Mouse (Mus musculus) neural tube, embryonic 11.5 days (tissue): Measurements from ENCODE around the gene Gm49339. TPM values are rescaled to one million over a fixed set of nuclear protein-coding genes. Genes with fewer than 3 reads are reported as not detected.
"Not testable (repeated sequence)": the region's sequence is repeated elsewhere in the genome, so short reads cannot be mapped to it uniquely, and the experiment has no call there.

Experiments
- ATAC-seq: fragments of 200-750 bp; cut with Nextera tagmentation; 2 replicates; pipeline ENCODE4 v1.8.0; 2017; ENCODE audit warnings: moderate number of reproducible peaks, mild to moderate bottlenecking, moderate TSS enrichment, moderate library complexity; ENCODE audit not compliant: insufficient read depth, low FRiP score, low TSS enrichment
- DNase-seq: peaks from one replicate; pipeline ENCODE4 v3.0.0-alpha.2; 2015; ENCODE audit warnings: low spot score
- H3K27ac ChIP-seq: fragments of 300-500 bp; sonication (generic); 2 replicates; pipeline ENCODE4 v1.5.1; 2014; ENCODE audit warnings: low read depth, mild to moderate bottlenecking, low read length
- H3K27me3 ChIP-seq: fragments of 300-500 bp; sonication (generic); 2 replicates; pipeline ENCODE4 v1.6.1; 2014; ENCODE audit warnings: mild to moderate bottlenecking, low read length, mixed read lengths; ENCODE audit not compliant: control insufficient read depth, insufficient read depth
- H3K36me3 ChIP-seq: fragments of 300-500 bp; sonication (generic); 2 replicates; pipeline ENCODE4 v1.6.1; 2014; ENCODE audit warnings: mild to moderate bottlenecking, low read length, moderate library complexity, mixed read lengths; ENCODE audit not compliant: control insufficient read depth, insufficient read depth
- H3K4me1 ChIP-seq: fragments of 300-500 bp; sonication (generic); 2 replicates; pipeline ENCODE4 v1.6.1; 2014; ENCODE audit warnings: low read length, mixed read lengths; ENCODE audit not compliant: control insufficient read depth, insufficient read depth
- H3K4me2 ChIP-seq: fragments of 300-500 bp; sonication (generic); 2 replicates; pipeline ENCODE4 v1.6.1; 2014; ENCODE audit warnings: low read depth, mild to moderate bottlenecking, moderate library complexity
- H3K4me3 ChIP-seq: fragments of 300-500 bp; sonication (generic); 2 replicates; pipeline ENCODE4 v1.5.1; 2014; ENCODE audit warnings: low read depth, low read length
- H3K9ac ChIP-seq: fragments of 300-500 bp; sonication (generic); 2 replicates; pipeline ENCODE4 v1.6.1; 2014; ENCODE audit warnings: mild to moderate bottlenecking, low read length
- H3K9me3 ChIP-seq: fragments of 300-500 bp; sonication (generic); 2 replicates; pipeline ENCODE4 v1.6.1; 2016; ENCODE audit warnings: low read length; ENCODE audit not compliant: control insufficient read depth
- WGBS: fragments of 180-500 bp; shearing (Covaris S2); extraction: QIAGEN DNeasy Blood & Tissue Kit; methylation state at CpG from one replicate; pipeline ENCODE4 v1.1.7; 2014; 5-methylcytosine and 5-hydroxymethylcytosine counted together
- polyA plus RNA-seq: library from polyadenylated mRNA; unstranded; fragments of >200 nt; fragmentation: Nextera tagmentation; extraction: Ambion mirVana; gene quantifications from 2 replicates; pipeline ENCODE4 v1.2.1, GENCODE M21; 2014

The Gm49339 gene
- polyA plus RNA-seq, result 0.62 TPM in 1 of 2 replicates, not detected in the other

GRCm38 (mm10) chr10:51480397-51480796 lies at the start of gene Gm49339, which contains the start of gene Lilr4b:
Gm49339 (plus strand) TSS chr10:51480612.
Lilr4b (plus strand) TSS chr10:51480632.
- not testable (repeated sequence) for H3K9ac ChIP-seq, ATAC-seq, H3K4me3 ChIP-seq, H3K36me3 ChIP-seq, H3K4me1 ChIP-seq, H3K27ac ChIP-seq, H3K27me3 ChIP-seq, DNase-seq, H3K9me3 ChIP-seq, H3K4me2 ChIP-seq
- WGBS, result 91% methylated on average over 1 of the region's 3 CpGs

- no peak for DNase-seq
- no peak for ATAC-seq
- H3K4me2 ChIP-seq, result no peak overlapping the region
Observed at GRCm38 (mm10) chr10:51432940-51433339, 47.5 kb upstream of the Gm49339 start.

GRCm38 (mm10) chr10:51435684-51436083 lies 44.7 kb upstream of the Gm49339 start:
- Histone ChIP-seq H3K4me2 (no peak overlapping the region), H3K27ac (no peak overlapping the region)
- DNase-seq, result no peak

More at GRCm38 (mm10) chr10:51432940-51433339, 47.5 kb upstream of the Gm49339 start:
- no peak overlapping the region for H3K9ac ChIP-seq
- no peak overlapping the region for H3K27ac ChIP-seq
- no peak overlapping the region for H3K4me3 ChIP-seq
- no peaks in the 10 kb centered on the region for H3K36me3 ChIP-seq
- H3K27me3 ChIP-seq, result no peaks in the 10 kb centered on the region
- no peaks in the 10 kb centered on the region for H3K4me1 ChIP-seq
- no peaks in the 10 kb centered on the region for H3K9me3 ChIP-seq

GRCm38 (mm10) chr10:51451610-51452009 lies 28.8 kb upstream of the Gm49339 start:
- no peak overlapping the region for H3K9ac ChIP-seq
- ATAC-seq (no peak), DNase-seq (no peak)
- no peak overlapping the region for H3K27ac ChIP-seq
- H3K27me3 ChIP-seq, result no peaks in the 10 kb centered on the region
- H3K4me2 ChIP-seq, result no peak overlapping the region
- no peak overlapping the region for H3K4me3 ChIP-seq
- no peaks in the 10 kb centered on the region for H3K9me3 ChIP-seq
- WGBS, result 81% methylated on average over 4 of the region's 4 CpGs
- H3K4me1 ChIP-seq, result no peaks in the 10 kb centered on the region
- H3K36me3 ChIP-seq, result no peaks in the 10 kb centered on the region

More at GRCm38 (mm10) chr10:51435684-51436083, 44.7 kb upstream of the Gm49339 start:
- Histone ChIP-seq H3K4me1 (no peaks in the 10 kb centered on the region), H3K9ac (no peak overlapping the region), H3K4me3 (no peak overlapping the region), H3K9me3 (no peaks in the 10 kb centered on the region), H3K27me3 (no peaks in the 10 kb centered on the region), H3K36me3 (no peaks in the 10 kb centered on the region)
- no peak for ATAC-seq
- 82% methylated on average over 3 of the region's 3 CpGs for WGBS

- H3K4me3 ChIP-seq, result no peak overlapping the region
- no peak overlapping the region for H3K9ac ChIP-seq
- H3K27ac ChIP-seq, result no peak overlapping the region
- no peaks in the 10 kb centered on the region for H3K9me3 ChIP-seq
- H3K4me1 ChIP-seq, result no peaks in the 10 kb centered on the region
- DNase-seq (no peak), ATAC-seq (no peak)
- no peaks in the 10 kb centered on the region for H3K27me3 ChIP-seq
- H3K4me2 ChIP-seq, result no peak overlapping the region
- no peaks in the 10 kb centered on the region for H3K36me3 ChIP-seq
- 83% methylated on average over 1 of the region's 1 CpGs for WGBS
Observed at GRCm38 (mm10) chr10:51453616-51454298, 26.7 kb upstream of the Gm49339 start.

- Histone ChIP-seq H3K36me3 (no peaks in the 10 kb centered on the region), H3K27me3 (no peaks in the 10 kb centered on the region), H3K27ac (no peak overlapping the region), H3K4me1 (no peaks in the 10 kb centered on the region), H3K9ac (no peak overlapping the region), H3K4me2 (no peak overlapping the region), H3K9me3 (no peaks in the 10 kb centered on the region), H3K4me3 (no peak overlapping the region)
- 78% methylated on average over 1 of the region's 1 CpGs for WGBS
- DNase-seq, result no peak
- ATAC-seq, result no peak
Observed at GRCm38 (mm10) chr10:51454365-51454764, 26.0 kb upstream of the Gm49339 start.

GRCm38 (mm10) chr10:51455762-51456161 lies 24.6 kb upstream of the Gm49339 start:
- no peak overlapping the region for H3K9ac ChIP-seq
- no peak overlapping the region for H3K4me2 ChIP-seq
- 96% methylated on average over 1 of the region's 1 CpGs for WGBS
- H3K27ac ChIP-seq, result no peak overlapping the region
- H3K27me3 ChIP-seq, result no peaks in the 10 kb centered on the region
- no peaks in the 10 kb centered on the region for H3K4me1 ChIP-seq
- H3K4me3 ChIP-seq, result no peak overlapping the region
- no peaks in the 10 kb centered on the region for H3K36me3 ChIP-seq
- no peak for DNase-seq
- ATAC-seq, result no peak
- no peaks in the 10 kb centered on the region for H3K9me3 ChIP-seq

- Histone ChIP-seq H3K4me3 (no peak overlapping the region), H3K27me3 (no peaks in the 10 kb centered on the region), H3K9me3 (no peaks in the 10 kb centered on the region), H3K4me2 (no peak overlapping the region), H3K9ac (no peak overlapping the region), H3K36me3 (no peaks in the 10 kb centered on the region), H3K4me1 (no peaks in the 10 kb centered on the region), H3K27ac (no peak overlapping the region)
- 81% methylated on average over 4 of the region's 4 CpGs for WGBS
- ATAC-seq (no peak), DNase-seq (no peak)
Observed at GRCm38 (mm10) chr10:51456369-51456768, 24.0 kb upstream of the Gm49339 start.

GRCm38 (mm10) chr10:51463800-51464199 lies 16.6 kb upstream of the Gm49339 start:
- not testable (repeated sequence) for H3K9me3 ChIP-seq

More at GRCm38 (mm10) chr10:51463800-51464199, 16.6 kb upstream of the Gm49339 start:
- not testable (repeated sequence) for H3K27ac ChIP-seq, H3K4me2 ChIP-seq, H3K4me3 ChIP-seq, H3K9ac ChIP-seq, H3K27me3 ChIP-seq, H3K4me1 ChIP-seq, ATAC-seq, H3K36me3 ChIP-seq, DNase-seq
- WGBS, result 39% methylated on average over 4 of the region's 4 CpGs
